Mouse (Mus musculus) spleen, adult 12 weeks (tissue): ENCODE data around the gene Pabpn1.
A peak's percentile ranks its signal among the peaks of the same experiment; 100 is the strongest.
"Not testable (repeated sequence)": the region's sequence is repeated elsewhere in the genome, so short reads cannot be mapped to it uniquely, and the experiment has no call there.

ENCODE experiments used
- DNase-seq: peaks from one replicate; pipeline ENCODE4 v3.0.0; 2022; ENCODE audit warnings: low spot score

Gene Pabpn1

GRCm38 (mm10) chr14:54936831-54937160 is 44.5 kb downstream of the Pabpn1 start:
- no peak for DNase-seq

- DNase-seq: no peak
Measured at GRCm38 (mm10) chr14:54937361-54938182, 45.3 kb downstream of the Pabpn1 start.

GRCm38 (mm10) chr14:54938431-54939219 is 46.3 kb downstream of the Pabpn1 start:
- DNase-seq: no peak

GRCm38 (mm10) chr14:54939434-54940175 is 47.3 kb downstream of the Pabpn1 start:
- peak; percentile 9 for DNase-seq

- DNase-seq: no peak
Measured at GRCm38 (mm10) chr14:54940176-54940530, 47.9 kb downstream of the Pabpn1 start.

GRCm38 (mm10) chr14:54941024-54941978 is 49.0 kb downstream of the Pabpn1 start:
- no peak for DNase-seq

- DNase-seq: no peak
Measured at GRCm38 (mm10) chr14:54942479-54942878, 50.2 kb downstream of the Pabpn1 start.

GRCm38 (mm10) chr14:54943971-54944370 is 51.7 kb downstream of the Pabpn1 start:
- no peak for DNase-seq

GRCm38 (mm10) chr14:54944939-54945338 is 52.6 kb downstream of the Pabpn1 start:
- DNase-seq: no peak

- no peak for DNase-seq
Measured at GRCm38 (mm10) chr14:54945975-54946704, 53.8 kb downstream of the Pabpn1 start.

- not testable (repeated sequence) for DNase-seq
Measured at GRCm38 (mm10) chr14:54947008-54947407, 54.7 kb downstream of the Pabpn1 start.
